In genomic region chr17:27085676-27086075, GRCm38 (mm10) we compare ENCODE assay signal across 9 mouse cellular contexts. TPM values are rescaled to one million over a fixed set of nuclear protein-coding genes. Genes with fewer than 3 reads are reported as not detected.
DNase-seq lines count a peak whose midpoint lies in the region; ATAC-seq and TF ChIP-seq lines count a peak whose summit lies in the region.
"Had no signal": no experiment of that assay in that cellular context is flagged by ENCODE, and none has a peak within 500 bp of the region (broad histone marks: within the 10 kb centered on the region; RNA-seq: fewer than 3 reads in every experiment).

No protein-coding gene starts in this region.

- no peak overlapping the region for H3K27ac ChIP-seq in hindbrain, embryonic 10.5 days
- no peak overlapping the region for H3K27ac ChIP-seq in hindbrain, embryonic 13.5 days
- no peak overlapping the region for H3K27ac ChIP-seq in embryonic fibroblast, embryonic 13.5 days (ENCODE audit: insufficient read depth, low read length)
- H3K27ac ChIP-seq in testis, adult 2 months (ENCODE audit: control insufficient read depth, insufficient read depth, low read depth, low read length) = no peak overlapping the region
- H3K27ac ChIP-seq: lung, embryonic 15.5 days had no signal

- no peak for ATAC-seq in hindbrain, embryonic 13.5 days (ENCODE audit: low FRiP score)

- peaks cover 33% of the 10 kb centered on the region for H3K4me1 ChIP-seq in hindbrain, embryonic 10.5 days (replicated peaks)
- H3K4me1 ChIP-seq in hindbrain, embryonic 13.5 days (replicated peaks) = no peaks in the 10 kb centered on the region
- H3K4me1 ChIP-seq in embryonic fibroblast, embryonic 13.5 days (ENCODE audit: control insufficient read depth, insufficient read depth, low read length) = peaks cover 15% of the 10 kb centered on the region
- H3K4me1 ChIP-seq in testis, adult 2 months (ENCODE audit: control insufficient read depth, insufficient read depth, low read length) = no peaks in the 10 kb centered on the region

- H3K4me2 ChIP-seq in hindbrain, embryonic 13.5 days = no peak overlapping the region
- H3K4me2 ChIP-seq: lung, embryonic 15.5 days had no signal

- H3K9me3 ChIP-seq in hindbrain, embryonic 10.5 days = no peaks in the 10 kb centered on the region
- H3K9me3 ChIP-seq in hindbrain, embryonic 13.5 days = no peaks in the 10 kb centered on the region
- H3K9me3 ChIP-seq: lung, embryonic 15.5 days had no signal

- no peaks in the 10 kb centered on the region for H3K36me3 ChIP-seq in hindbrain, embryonic 10.5 days
- no peaks in the 10 kb centered on the region for H3K36me3 ChIP-seq in hindbrain, embryonic 13.5 days
- H3K36me3 ChIP-seq in testis, adult 2 months (ENCODE audit: control insufficient read depth, insufficient read depth, low read length) = no peaks in the 10 kb centered on the region
- H3K36me3 ChIP-seq: lung, embryonic 15.5 days had no signal

- TF ChIP-seq POLR2A in embryonic fibroblast, embryonic 13.5 days (IDR thresholded peaks at IDR 0.05; ENCODE audit: low read depth, low read length) = no peak
- TF ChIP-seq POLR2A in testis, adult 2 months (IDR thresholded peaks at IDR 0.05; ENCODE audit: control insufficient read depth, low read depth, low read length) = no peak

- H3K27me3 ChIP-seq in hindbrain, embryonic 10.5 days (ENCODE audit: insufficient read depth, poor library complexity, severe bottlenecking) = no peaks in the 10 kb centered on the region
- no peaks in the 10 kb centered on the region for H3K27me3 ChIP-seq in hindbrain, embryonic 13.5 days
- H3K27me3 ChIP-seq in testis, adult 2 months (ENCODE audit: control insufficient read depth, insufficient read depth, low read length) = no peaks in the 10 kb centered on the region
- H3K27me3 ChIP-seq: lung, embryonic 15.5 days had no signal

- 54% methylated on average over 2 of the region's 2 CpGs for WGBS in hindbrain, embryonic 10.5 days
- WGBS in hindbrain, embryonic 13.5 days = 27% methylated on average over 2 of the region's 2 CpGs

- H3K9ac ChIP-seq in hindbrain, embryonic 13.5 days = no peak overlapping the region
- H3K9ac ChIP-seq: lung, embryonic 15.5 days had no signal

- DNase-seq in hindbrain, embryonic 10.5 days (ENCODE audit: low spot score) = peak; percentile 62
- peak; percentile 79 for DNase-seq in A20 (ENCODE audit: low read depth, low spot score)
- peak; percentile 50 for DNase-seq in MEL-GATA-1-ER (ENCODE audit: extremely low read depth, low read depth)
- peak; percentile 70 for DNase-seq in lung, postnatal 14 days
- DNase-seq in frontal cortex, adult 2 months (ENCODE audit: extremely low spot score in 1 of 2, low spot score in 1 of 2) = no peak

- peak; percentile 55; the same call in 1 of the 2 replicates for TF ChIP-seq CTCF in embryonic fibroblast, embryonic 13.5 days (IDR thresholded peaks at IDR 0.05; ENCODE audit: borderline replicate concordance, insufficient read depth, low read length)
- TF ChIP-seq CTCF in testis, adult 2 months (IDR thresholded peaks at IDR 0.05; ENCODE audit: control insufficient read depth, insufficient read depth, insufficient replicate concordance, low read depth, low read length) = peak; percentile 92; the same call in 1 of the 2 replicates

- no peak overlapping the region for H3K4me3 ChIP-seq in hindbrain, embryonic 10.5 days
- no peak overlapping the region for H3K4me3 ChIP-seq in hindbrain, embryonic 13.5 days
- no peak overlapping the region for H3K4me3 ChIP-seq in embryonic fibroblast, embryonic 13.5 days (ENCODE audit: insufficient read depth, low read length)
- no peak overlapping the region for H3K4me3 ChIP-seq in testis, adult 2 months (ENCODE audit: control insufficient read depth, low read depth, low read length)
- H3K4me3 ChIP-seq: lung, embryonic 15.5 days had no signal

RNA-seq across cellular contexts. Expression of gene Itpr3, which starts 28.6 kb away (rescaled TPM):
- 1.8 and 2.0 TPM in 2 replicates for polyA plus RNA-seq in hindbrain, embryonic 10.5 days (2016; fragmentation: Nextera tagmentation; extraction: Ambion mirVana)
- polyA plus RNA-seq in hindbrain, embryonic 13.5 days (2015; fragmentation: Nextera tagmentation; extraction: Ambion mirVana) = 1.1 and 1.2 TPM in 2 replicates
- polyA plus RNA-seq in embryonic fibroblast, embryonic 13.5 days (2011; ENCODE audit: insufficient read length, low read depth, missing spikeins) = 15.7 and 31.1 TPM in 2 replicates
- 32.7 and 34.2 TPM in 2 replicates for polyA plus RNA-seq in testis, adult 2 months (2012; rRNA removed)
- 3.8 and 4.2 TPM in 2 replicates for polyA plus RNA-seq in frontal cortex, adult 2 months (2012; rRNA removed)

RNA-seq across cellular contexts. Expression of gene Uqcc2, which starts 48.0 kb away (rescaled TPM):
- polyA plus RNA-seq in hindbrain, embryonic 10.5 days (2016; fragmentation: Nextera tagmentation; extraction: Ambion mirVana) = 395 and 442 TPM in 2 replicates
- polyA plus RNA-seq in hindbrain, embryonic 13.5 days (2015; fragmentation: Nextera tagmentation; extraction: Ambion mirVana) = 335 and 349 TPM in 2 replicates
- 148 and 168 TPM in 2 replicates for polyA plus RNA-seq in embryonic fibroblast, embryonic 13.5 days (2011; ENCODE audit: insufficient read length, low read depth, missing spikeins)
- 1,024 and 1,028 TPM in 2 replicates for polyA plus RNA-seq in testis, adult 2 months (2012; rRNA removed)
- 327 and 355 TPM in 2 replicates for polyA plus RNA-seq in frontal cortex, adult 2 months (2012; rRNA removed)

RNA-seq across cellular contexts. Expression of gene Bak1, which starts 56.9 kb away (rescaled TPM):
- polyA plus RNA-seq in hindbrain, embryonic 10.5 days (2016; fragmentation: Nextera tagmentation; extraction: Ambion mirVana) = 2.9 and 6.6 TPM in 2 replicates
- polyA plus RNA-seq in hindbrain, embryonic 13.5 days (2015; fragmentation: Nextera tagmentation; extraction: Ambion mirVana) = 2.5 and 3.1 TPM in 2 replicates
- polyA plus RNA-seq in embryonic fibroblast, embryonic 13.5 days (2011; ENCODE audit: insufficient read length, low read depth, missing spikeins) = 106 and 114 TPM in 2 replicates
- polyA plus RNA-seq in testis, adult 2 months (2012; rRNA removed) = 14.3 and 18.3 TPM in 2 replicates
- 17.9 and 19.4 TPM in 2 replicates for polyA plus RNA-seq in frontal cortex, adult 2 months (2012; rRNA removed)

Comparison
In these comparisons a context has a peak if more than half of its experiments do, and no peak if none do; other contexts are left out.
1. DNase-seq: peak in hindbrain, embryonic 10.5 days (single experiment), A20 (single experiment), MEL-GATA-1-ER (single experiment) and lung, postnatal 14 days (single experiment); none in frontal cortex, adult 2 months (0 of 2).